Mouse (Mus musculus): ENCODE measurements at regions not wholly inside any gene's neighbourhood (a gene's known extent, or its start where the extent isn't known, plus 50 kb on each side); places are given as distances from the start of the nearest gene placed in this dataset.
A peak's percentile ranks its signal among the peaks of the same experiment; 100 is the strongest.
"Not testable (repeated sequence)": the region's sequence is repeated elsewhere in the genome, so short reads cannot be mapped to it uniquely, and the experiment has no call there.

DNA sequence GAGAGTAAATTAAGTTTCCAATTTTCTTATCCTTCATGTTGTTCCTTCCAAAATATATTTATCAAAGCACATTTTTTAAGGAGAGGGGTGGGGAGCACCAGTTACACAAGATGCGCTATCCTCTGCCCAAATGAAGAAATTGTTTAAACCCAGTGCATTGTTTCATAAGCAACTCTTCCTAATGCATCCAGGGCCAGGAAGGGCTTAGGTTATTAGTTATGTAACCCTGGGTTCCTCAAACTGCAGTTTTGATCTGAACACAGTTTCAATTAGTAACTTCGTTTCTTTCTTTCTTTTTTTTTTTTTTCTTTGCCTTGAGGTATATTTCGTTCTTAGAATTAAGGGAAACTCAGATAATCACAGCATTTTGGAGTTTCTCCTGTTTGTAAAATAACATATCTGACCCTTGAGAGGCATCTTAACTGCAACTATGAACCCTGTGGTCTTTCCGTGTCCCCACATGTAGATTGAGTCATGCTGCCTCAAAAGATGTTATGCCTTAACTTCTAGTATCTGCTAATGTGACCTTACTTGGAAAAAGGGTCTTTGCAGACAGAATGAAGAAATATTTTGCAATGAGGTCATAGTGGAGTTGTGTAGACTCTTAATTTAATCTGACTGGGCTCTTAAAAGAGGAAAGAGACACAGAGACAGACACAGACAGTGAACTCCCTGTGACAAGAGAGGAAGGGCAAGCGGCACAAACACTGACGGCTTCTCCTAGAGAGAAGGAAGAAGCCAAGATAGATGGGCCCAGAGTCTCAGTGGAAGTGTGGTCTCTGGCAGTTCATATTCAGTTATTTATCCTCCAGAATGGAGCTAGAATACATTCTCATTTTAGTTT is 153.7 kb upstream of the Nrip1 start:
- DNase-seq (ENCODE audit: extremely low read depth, insufficient read length, low spot score) = no peak

DNA sequence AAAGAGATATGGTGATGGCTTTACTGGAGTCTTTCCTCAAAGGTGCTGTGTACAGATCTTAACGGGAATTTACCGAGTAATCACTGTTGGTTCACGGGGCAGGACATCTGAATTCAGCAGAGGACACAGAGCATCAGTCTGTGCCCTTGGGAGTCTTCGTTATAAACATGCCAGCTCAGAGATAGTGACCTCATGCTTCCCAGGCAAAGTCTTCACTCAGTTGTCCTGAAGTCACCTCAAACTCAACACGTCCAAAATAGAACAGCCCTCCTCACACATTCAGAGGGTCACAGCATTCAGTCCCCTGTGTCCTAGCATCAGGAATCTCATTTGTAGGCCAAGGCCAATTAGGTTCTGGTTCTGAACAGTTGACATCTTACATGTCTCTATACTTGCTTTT is 151.9 kb upstream of the Nrip1 start:
- no peak for DNase-seq (ENCODE audit: extremely low read depth, insufficient read length, low spot score)

GRCm38 (mm10) chr16:76524921-76525320 is 151.3 kb upstream of the Nrip1 start:
- no peak for DNase-seq (ENCODE audit: extremely low read depth, insufficient read length, low spot score)

GRCm38 (mm10) chr16:76521142-76521541 is 147.5 kb upstream of the Nrip1 start:
- DNase-seq (ENCODE audit: extremely low read depth, insufficient read length, low spot score) = no peak

DNA sequence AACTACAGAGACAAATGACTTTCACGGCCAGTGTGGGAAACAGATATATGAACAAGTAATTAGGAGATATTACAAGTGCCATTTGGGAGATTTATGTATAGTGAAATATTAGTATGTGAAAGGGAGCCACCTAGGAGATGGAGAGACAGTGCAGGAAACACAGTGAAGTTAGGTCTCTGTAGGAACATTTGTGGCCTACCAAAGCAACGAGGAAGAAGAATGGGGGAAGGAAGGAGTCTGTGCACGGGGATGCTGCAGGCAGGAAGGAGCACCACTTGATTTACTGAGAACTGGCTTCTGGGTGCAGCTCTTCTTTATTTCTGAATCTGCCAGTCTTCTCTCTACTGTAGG is 147.0 kb upstream of the Nrip1 start:
- DNase-seq (ENCODE audit: extremely low read depth, insufficient read length, low spot score) = no peak

- no peak for DNase-seq (ENCODE audit: extremely low read depth, insufficient read length, low spot score)
Measured at GRCm38 (mm10) chr16:76519911-76520642, 146.4 kb upstream of the Nrip1 start.

DNA sequence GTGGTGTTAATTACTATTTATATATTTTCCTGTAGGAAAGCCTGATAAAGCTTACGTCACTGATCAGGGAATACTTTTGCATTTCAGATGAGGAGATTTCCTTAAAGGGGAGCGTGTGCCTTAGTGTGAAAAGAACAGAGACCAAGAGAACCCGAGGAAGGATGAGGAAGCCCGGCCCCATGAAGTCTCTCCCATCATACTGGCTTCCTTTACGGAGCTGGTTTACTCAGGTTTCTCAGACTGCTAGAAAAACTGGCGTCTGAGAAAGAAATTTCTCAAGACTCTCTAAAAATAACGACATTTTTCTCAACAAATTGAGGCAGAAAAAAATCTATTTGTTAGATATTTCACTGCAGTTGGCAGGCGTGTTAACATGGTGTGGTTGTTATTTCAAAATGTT is 137.2 kb upstream of the Nrip1 start:
- no peak for DNase-seq (ENCODE audit: extremely low read depth, insufficient read length, low spot score)

- no peak for DNase-seq (ENCODE audit: extremely low read depth, insufficient read length, low spot score)
Measured at GRCm38 (mm10) chr16:76509109-76509650, 135.6 kb upstream of the Nrip1 start.

- DNase-seq (ENCODE audit: extremely low read depth, insufficient read length, low spot score) = no peak
Measured at GRCm38 (mm10) chr16:76507191-76507746, 133.6 kb upstream of the Nrip1 start.

DNA sequence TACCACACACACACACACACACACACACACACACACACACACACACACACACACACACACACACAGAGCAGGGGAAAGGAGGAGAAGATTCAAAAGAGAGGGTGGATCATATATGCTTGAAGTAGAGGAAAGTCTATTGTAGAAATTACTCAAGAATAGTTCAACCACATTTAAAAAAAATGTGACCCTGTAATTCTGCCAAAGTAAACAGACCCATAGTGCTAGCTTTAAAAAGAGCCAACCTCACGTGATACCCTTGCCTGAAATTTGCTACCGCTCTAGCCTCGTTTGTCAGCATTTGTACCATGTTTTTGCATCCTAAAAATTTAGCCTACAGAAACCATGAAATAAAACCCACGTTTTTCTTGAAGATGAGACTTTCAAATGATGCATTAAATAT is 132.6 kb upstream of the Nrip1 start:
- DNase-seq (ENCODE audit: extremely low read depth, insufficient read length, low spot score) = no peak

GRCm38 (mm10) chr16:76499686-76500400 is 126.2 kb upstream of the Nrip1 start:
- no peak for DNase-seq (ENCODE audit: extremely low read depth, insufficient read length, low spot score)

DNA sequence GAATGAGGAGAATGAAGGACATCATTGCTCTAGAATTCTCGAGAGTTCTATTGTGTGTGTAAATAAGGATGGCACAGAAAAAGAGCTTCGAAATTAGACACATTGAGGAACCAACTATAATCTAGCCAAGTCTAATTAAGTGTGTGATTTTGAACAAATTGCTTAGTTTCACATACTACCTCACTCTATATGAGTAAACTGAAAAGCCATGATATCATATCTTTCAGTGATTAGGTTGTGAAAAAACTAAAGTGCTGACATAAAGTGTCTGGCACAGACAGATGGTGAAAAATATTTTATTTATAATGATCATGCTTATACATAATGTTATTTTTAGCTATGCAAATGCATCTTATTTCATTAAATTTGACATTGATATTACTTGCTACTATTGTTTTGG is 124.6 kb upstream of the Nrip1 start:
- DNase-seq (ENCODE audit: extremely low read depth, insufficient read length, low spot score) = no peak

DNA sequence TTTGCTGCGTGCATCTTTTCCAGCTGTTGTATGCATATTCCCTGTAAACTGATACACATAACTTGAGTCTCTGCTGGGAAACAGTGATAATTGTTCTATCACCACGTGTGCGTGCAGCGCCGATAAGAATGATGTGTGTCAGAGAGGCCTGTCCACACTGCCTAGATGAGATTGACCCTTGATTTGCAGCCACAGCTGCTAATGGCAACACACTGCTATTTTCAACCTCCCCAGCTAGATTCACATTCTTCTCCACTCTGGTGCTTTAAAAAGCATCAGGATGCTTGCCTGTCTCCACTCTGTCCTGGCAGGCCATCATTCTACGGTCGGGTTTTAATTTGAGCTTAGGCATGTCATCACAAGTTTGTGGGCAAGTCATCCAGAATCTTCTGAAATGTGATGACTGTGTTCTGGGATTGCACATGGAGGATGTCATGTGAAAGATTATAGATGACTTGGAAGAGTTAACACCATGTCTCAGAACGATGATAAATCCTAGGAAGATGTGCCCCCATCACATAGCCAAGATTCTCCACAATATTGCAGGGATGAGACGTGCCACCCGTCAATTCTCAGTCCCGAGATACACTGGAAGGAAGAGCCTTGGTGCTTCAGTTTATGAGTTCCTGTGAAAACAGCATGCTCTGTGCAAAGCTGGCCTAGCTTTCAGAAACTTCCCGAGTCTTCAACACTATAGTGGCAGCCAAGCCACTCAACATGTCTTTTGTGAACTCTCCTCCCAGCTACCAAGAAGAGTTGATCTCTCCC is 123.6 kb upstream of the Nrip1 start:
- DNase-seq (ENCODE audit: extremely low read depth, insufficient read length, low spot score) = no peak

- no peak for DNase-seq (ENCODE audit: extremely low read depth, insufficient read length, low spot score)
Measured at GRCm38 (mm10) chr16:76483419-76483818, 109.8 kb upstream of the Nrip1 start.

DNA sequence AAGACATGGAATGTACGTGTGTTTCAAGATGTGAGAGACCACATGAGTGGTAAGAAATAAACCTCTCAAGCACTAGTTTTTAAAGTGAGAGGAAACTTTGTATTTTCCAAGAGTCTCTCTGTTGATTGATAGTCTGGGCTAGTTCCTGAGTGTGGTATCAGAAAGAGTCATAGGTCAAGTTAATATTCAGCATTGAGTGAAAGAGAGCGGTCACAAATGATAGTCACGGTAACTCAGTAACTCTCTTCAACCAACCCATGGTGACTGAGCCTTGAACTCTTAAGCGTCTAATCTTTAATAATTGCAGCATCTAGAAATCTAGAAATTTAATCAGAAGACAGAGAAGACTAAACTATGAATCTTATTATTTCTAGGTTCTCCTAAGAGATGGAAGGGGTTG is 108.3 kb upstream of the Nrip1 start:
- DNase-seq (ENCODE audit: extremely low read depth, insufficient read length, low spot score) = no peak

DNA sequence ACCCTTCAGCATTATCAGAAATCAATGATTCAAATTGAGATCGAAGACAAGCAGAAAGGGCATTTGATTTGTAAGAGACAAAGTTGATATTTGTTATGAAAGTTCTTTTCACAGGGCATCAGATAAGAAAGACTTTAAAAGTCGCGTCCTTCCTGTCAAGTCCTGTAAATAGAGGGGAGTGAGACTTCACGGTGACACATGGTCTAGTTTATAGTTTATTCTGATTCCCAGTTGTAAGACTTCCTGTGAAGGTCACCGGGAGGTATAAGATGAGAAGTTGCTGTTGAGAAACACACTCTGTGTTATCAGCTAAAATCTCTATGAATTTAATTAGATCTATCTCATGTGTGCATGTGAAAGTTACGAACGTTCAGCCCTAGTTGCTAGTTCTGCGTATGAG is 103.8 kb upstream of the Nrip1 start:
- no peak for DNase-seq (ENCODE audit: extremely low read depth, insufficient read length, low spot score)

- DNase-seq (ENCODE audit: extremely low read depth, insufficient read length, low spot score) = no peak
Measured at GRCm38 (mm10) chr16:76474481-76474880, 100.9 kb upstream of the Nrip1 start.

DNA sequence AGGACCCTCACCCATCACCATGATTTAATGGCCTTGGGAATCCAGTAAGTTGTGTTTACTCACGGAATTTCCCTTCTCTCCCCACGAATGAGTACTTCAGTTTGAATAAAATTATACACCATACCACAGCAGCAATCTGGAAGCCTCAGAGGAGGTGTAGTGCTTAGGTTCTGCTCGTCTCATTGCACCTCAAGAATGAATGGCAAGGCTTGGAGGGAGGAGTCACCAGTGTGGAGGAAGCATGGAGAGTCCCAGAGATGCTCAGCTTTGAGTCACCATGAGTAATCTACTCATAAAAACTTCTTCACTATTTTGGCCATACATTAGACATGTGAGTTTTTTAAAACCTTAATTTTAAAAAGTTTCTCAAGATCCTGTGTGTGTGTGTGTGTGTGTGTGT is 98.8 kb upstream of the Nrip1 start:
- no peak for DNase-seq (ENCODE audit: extremely low read depth, insufficient read length, low spot score)

DNA sequence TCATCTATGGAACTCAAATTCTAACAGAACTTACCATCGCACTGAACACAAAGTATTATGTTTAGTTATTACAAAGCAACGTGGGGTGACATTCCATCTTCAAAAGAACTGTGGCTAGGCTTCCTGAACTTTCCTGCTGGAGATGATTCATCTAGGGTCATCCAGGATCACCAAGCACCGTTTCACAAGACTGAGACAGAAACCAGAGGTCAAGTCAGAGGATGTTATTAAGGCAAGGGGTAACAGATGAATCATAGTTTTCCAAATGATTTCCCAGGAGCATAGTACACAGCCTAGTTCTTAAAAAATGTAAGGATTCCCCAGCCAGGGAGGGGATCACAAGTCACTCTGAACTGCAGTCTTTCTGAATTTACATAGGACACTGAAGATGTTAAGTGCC is 97.5 kb upstream of the Nrip1 start:
- peak; percentile 25 for DNase-seq (ENCODE audit: extremely low read depth, insufficient read length, low spot score)

DNA sequence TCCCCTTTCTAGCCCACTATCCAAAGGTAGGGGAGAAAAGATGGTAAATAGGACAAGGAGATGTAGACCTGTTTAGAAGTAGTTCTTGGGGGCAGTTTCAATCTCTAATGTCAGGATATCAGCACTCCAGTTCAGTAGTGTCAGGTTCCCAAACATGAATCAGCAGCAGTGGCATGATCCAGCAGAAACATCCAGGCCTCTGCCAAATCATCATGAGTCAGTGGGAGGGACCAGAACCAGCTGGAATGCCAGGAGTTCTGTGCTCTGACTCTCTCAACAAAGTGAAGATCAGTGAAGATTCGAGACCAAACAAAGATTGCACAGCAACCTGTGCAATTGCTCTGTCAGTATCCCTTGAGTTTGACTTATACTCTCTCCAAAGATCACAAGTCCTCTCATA is 85.9 kb upstream of the Nrip1 start:
- DNase-seq (ENCODE audit: extremely low read depth, insufficient read length, low spot score) = peak; percentile 50

- DNase-seq (ENCODE audit: extremely low read depth, insufficient read length, low spot score) = not testable (repeated sequence)
Measured at GRCm38 (mm10) chr16:76456300-76456599, 82.6 kb upstream of the Nrip1 start.
